Mouse (Mus musculus) CD4-positive helper T cell, adult 2 months (primary cell): ENCODE results near the gene Unc50.

Source experiments
- DNase-seq: peaks from one replicate; pipeline ENCODE4 v3.0.0-alpha.2; 2012; ENCODE audit warnings: low read depth, missing footprints, low spot score

The Unc50 gene

GRCm38 (mm10) chr1:37448361-37449095 lies 18.6 kb downstream of the Unc50 start:
- peak; percentile 61 for DNase-seq

GRCm38 (mm10) chr1:37451270-37451669 lies 21.3 kb downstream of the Unc50 start:
- DNase-seq: no peak

- no peak for DNase-seq
These were observed 27.6 kb downstream of the Unc50 start for GRCm38 (mm10) chr1:37457546-37457945.

GRCm38 (mm10) chr1:37464878-37465452 lies 35.0 kb downstream of the Unc50 start:
- no peak for DNase-seq

GRCm38 (mm10) chr1:37466322-37466995 lies 36.5 kb downstream of the Unc50 start:
- no peak for DNase-seq

- DNase-seq: no peak
These were observed 37.9 kb downstream of the Unc50 start for GRCm38 (mm10) chr1:37467806-37468205.

- peak; percentile 42 for DNase-seq
These were observed 39.1 kb downstream of the Unc50 start for GRCm38 (mm10) chr1:37469007-37469406.

GRCm38 (mm10) chr1:37471179-37472148 lies 41.5 kb downstream of the Unc50 start:
- DNase-seq: no peak

- peak; percentile 76 for DNase-seq
These were observed 43.3 kb downstream of the Unc50 start for GRCm38 (mm10) chr1:37473251-37473650.

GRCm38 (mm10) chr1:37474046-37474445 lies 44.1 kb downstream of the Unc50 start:
- peak; percentile 39 for DNase-seq

GRCm38 (mm10) chr1:37474634-37475190 lies 44.8 kb downstream of the Unc50 start:
- DNase-seq: no peak

GRCm38 (mm10) chr1:37475312-37475711 lies 45.4 kb downstream of the Unc50 start:
- DNase-seq: no peak

- no peak for DNase-seq
These were observed 47.3 kb downstream of the Unc50 start for GRCm38 (mm10) chr1:37477250-37477649.

- DNase-seq: peak; percentile 83
These were observed 48.0 kb downstream of the Unc50 start for GRCm38 (mm10) chr1:37477928-37478327.

GRCm38 (mm10) chr1:37478416-37478815 lies 48.5 kb downstream of the Unc50 start:
- DNase-seq: peak; percentile 69

- peak; percentile 76 for DNase-seq
These were observed 49.1 kb downstream of the Unc50 start for GRCm38 (mm10) chr1:37479074-37479473.

- DNase-seq: no peak
These were observed 49.8 kb downstream of the Unc50 start for GRCm38 (mm10) chr1:37479759-37480158.

- no peak for DNase-seq
These were observed 50.8 kb downstream of the Unc50 start for GRCm38 (mm10) chr1:37480731-37481130.

GRCm38 (mm10) chr1:37481331-37481730 lies 51.4 kb downstream of the Unc50 start:
- DNase-seq: peak; percentile 53

GRCm38 (mm10) chr1:37484612-37485011 lies 54.7 kb downstream of the Unc50 start:
- DNase-seq: no peak

GRCm38 (mm10) chr1:37486439-37486838 lies 56.5 kb downstream of the Unc50 start:
- DNase-seq: no peak
